Mouse (Mus musculus) myocyte (in vitro differentiated cells): Measurements from ENCODE around the gene Bcr. TPM values are rescaled to one million over a fixed set of nuclear protein-coding genes. Genes with fewer than 3 reads are reported as not detected.

ENCODE experiments used
- H3K27me3 ChIP-seq: one replicate; pipeline ENCODE4 v1.6.1; 2011; ENCODE audit not compliant: control insufficient read depth, insufficient read depth, insufficient read length
- H3K36me3 ChIP-seq: one replicate; pipeline ENCODE4 v1.6.1; 2011; ENCODE audit not compliant: control insufficient read depth, insufficient read depth
- H3K4me2 ChIP-seq: one replicate; pipeline ENCODE4 v1.6.1; 2011; ENCODE audit warnings: low read depth, control low read depth
- H3K4me3 ChIP-seq: one replicate; pipeline ENCODE4 v1.5.1; 2011; ENCODE audit warnings: mild to moderate bottlenecking, control low read depth, moderate library complexity
- H3K79me2 ChIP-seq: one replicate; pipeline ENCODE4 v1.6.1; 2011; ENCODE audit not compliant: control insufficient read depth, insufficient read depth
- H3ac ChIP-seq: one replicate; pipeline ENCODE4 v1.6.1; 2011; ENCODE audit not compliant: control insufficient read depth, insufficient read length
- CEBPB ChIP-seq: IDR thresholded peaks from 2 replicates; pipeline ENCODE4 v1.6.1; 2011; ENCODE audit warnings: mild to moderate bottlenecking, moderate library complexity; ENCODE audit not compliant: poor library complexity, insufficient read depth, severe bottlenecking
- E2F4 ChIP-seq: IDR thresholded peaks from one replicate; pipeline ENCODE4 v1.6.1; 2011; ENCODE audit warnings: mild to moderate bottlenecking, control low read depth, moderate library complexity; ENCODE audit not compliant: insufficient read depth
- MAX ChIP-seq: IDR thresholded peaks from one replicate; pipeline ENCODE4 v1.6.1; 2011; ENCODE audit warnings: low read depth, mild to moderate bottlenecking, control low read depth
- MYOD1 ChIP-seq, 3 experiments: IDR thresholded peaks; one replicate each; pipeline ENCODE4 v1.6.1; 2011; ENCODE audit warnings: control low read depth in 2 of 3, low read depth in 2 of 3, mild to moderate bottlenecking in 2 of 3, moderate library complexity in 1 of 3; ENCODE audit not compliant: insufficient read length in 2 of 3, control insufficient read depth in 1 of 3
- MYOG ChIP-seq, 3 experiments: IDR thresholded peaks; one replicate each; pipeline ENCODE4 v1.6.1; 2011; ENCODE audit warnings: control low read depth in 2 of 3, low read depth in 2 of 3, mild to moderate bottlenecking in 2 of 3; ENCODE audit not compliant: insufficient read length in 2 of 3, control insufficient read depth in 1 of 3, insufficient read depth in 1 of 3
- POLR2A ChIP-seq: IDR thresholded peaks from one replicate; pipeline ENCODE4 v1.6.1; 2011; ENCODE audit warnings: low read depth, mild to moderate bottlenecking, control low read depth, moderate library complexity; ENCODE audit not compliant: insufficient read length
- POLR2AphosphoS2 ChIP-seq: IDR thresholded peaks from one replicate; pipeline ENCODE4 v1.6.1; 2011; ENCODE audit warnings: low read depth, control low read depth; ENCODE audit not compliant: insufficient read length
- REST ChIP-seq: IDR thresholded peaks from one replicate; pipeline ENCODE4 v1.6.1; 2011; ENCODE audit warnings: mild to moderate bottlenecking, control low read depth, moderate library complexity; ENCODE audit not compliant: insufficient read depth, insufficient read length
- SRF ChIP-seq: IDR thresholded peaks from one replicate; pipeline ENCODE4 v1.6.1; 2011; ENCODE audit warnings: low read depth; ENCODE audit not compliant: control insufficient read depth, insufficient read length
- TCF12 ChIP-seq: IDR thresholded peaks from one replicate; pipeline ENCODE4 v1.6.1; 2011; ENCODE audit warnings: mild to moderate bottlenecking, control low read depth; ENCODE audit not compliant: poor library complexity, insufficient read depth, severe bottlenecking
- TCF3 ChIP-seq: IDR thresholded peaks from one replicate; pipeline ENCODE4 v1.6.1; 2011; ENCODE audit warnings: low read depth, control low read depth; ENCODE audit not compliant: insufficient read length
- USF1 ChIP-seq: IDR thresholded peaks from one replicate; pipeline ENCODE4 v1.6.1; 2011; ENCODE audit warnings: low read depth, mild to moderate bottlenecking, control low read depth, moderate library complexity
- polyA plus RNA-seq: library from polyadenylated mRNA; unstranded; fragments of >200 nt; fragmentation: generic; extraction: Trizol; gene quantifications from one replicate; pipeline ENCODE4 v1.2.1, GENCODE M21; 2012; ENCODE audit warnings: missing spikeins

Bcr gene
- polyA plus RNA-seq, 1 experiment: 16.8 TPM

DNA sequence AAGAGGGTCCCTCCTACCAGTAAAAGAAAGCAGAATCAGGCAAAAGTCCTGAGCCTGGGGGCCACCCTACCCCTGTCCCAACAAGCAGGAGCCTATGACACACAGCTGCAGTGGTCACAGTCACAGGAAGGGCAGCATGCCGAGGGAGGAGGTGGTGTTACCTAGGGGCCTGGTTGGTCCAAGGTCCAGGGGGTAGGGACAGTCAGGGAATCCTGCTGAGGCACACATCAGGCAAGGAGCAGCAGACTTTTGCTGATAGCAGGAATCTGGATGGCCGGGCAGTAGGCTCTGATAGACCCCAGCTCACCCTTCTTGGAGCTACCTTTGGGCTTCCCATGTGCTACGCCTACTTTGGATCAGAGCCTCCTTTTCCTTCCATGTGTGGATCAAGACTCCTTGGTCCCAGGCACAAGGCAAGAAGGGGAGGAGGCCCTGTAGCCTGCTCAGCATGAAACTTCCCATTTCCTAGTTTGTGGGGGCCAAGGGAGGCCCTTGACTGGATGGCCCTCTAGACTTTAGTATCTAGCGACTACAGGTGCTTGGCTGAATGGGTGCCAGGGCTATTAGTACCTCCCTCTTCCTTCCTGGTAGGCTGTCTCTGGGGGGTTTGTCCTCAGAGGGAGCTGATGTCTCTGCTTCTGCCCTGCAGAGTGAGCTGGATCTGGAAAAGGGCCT lies 70.1 kb downstream of the Bcr start:
- Histone ChIP-seq H3K79me2 (no peaks in the 10 kb centered on the region), H3K27me3 (no peaks in the 10 kb centered on the region), H3K4me3 (no peak overlapping the region), H3K36me3 (no peaks in the 10 kb centered on the region), H3K4me2 (no peak overlapping the region), H3ac (no peak overlapping the region)
- TF ChIP-seq CEBPB (no peak), TCF3 (no peak), POLR2AphosphoS2 (no peak), POLR2A (no peak), E2F4 (no peak), SRF (no peak), MYOG (IDR thresholded peaks at IDR 0.05; ENCODE audit: control insufficient read depth in 1 of 3, insufficient read depth in 1 of 3, insufficient read length in 2 of 3, low read depth in 2 of 3) (no peak)

GRCm38 (mm10) chr10:75131625-75132024 lies 71.2 kb downstream of the Bcr start:
- Histone ChIP-seq H3K27me3 (no peaks in the 10 kb centered on the region), H3K79me2 (no peaks in the 10 kb centered on the region), H3K4me2 (no peak overlapping the region), H3K4me3 (no peak overlapping the region), H3K36me3 (no peaks in the 10 kb centered on the region), H3ac (no peak overlapping the region)
- TF ChIP-seq MYOG (IDR thresholded peaks at IDR 0.05; ENCODE audit: control insufficient read depth in 1 of 3, insufficient read depth in 1 of 3, insufficient read length in 2 of 3, low read depth in 2 of 3) (no peak), REST (no peak), TCF3 (no peak), USF1 (no peak), MYOD1 (IDR thresholded peaks at IDR 0.05; ENCODE audit: control insufficient read depth in 1 of 3, insufficient read length in 2 of 3, low read depth in 2 of 3) (peak in 1 of 3 experiments; percentile 15), POLR2AphosphoS2 (no peak), SRF (no peak)

DNA sequence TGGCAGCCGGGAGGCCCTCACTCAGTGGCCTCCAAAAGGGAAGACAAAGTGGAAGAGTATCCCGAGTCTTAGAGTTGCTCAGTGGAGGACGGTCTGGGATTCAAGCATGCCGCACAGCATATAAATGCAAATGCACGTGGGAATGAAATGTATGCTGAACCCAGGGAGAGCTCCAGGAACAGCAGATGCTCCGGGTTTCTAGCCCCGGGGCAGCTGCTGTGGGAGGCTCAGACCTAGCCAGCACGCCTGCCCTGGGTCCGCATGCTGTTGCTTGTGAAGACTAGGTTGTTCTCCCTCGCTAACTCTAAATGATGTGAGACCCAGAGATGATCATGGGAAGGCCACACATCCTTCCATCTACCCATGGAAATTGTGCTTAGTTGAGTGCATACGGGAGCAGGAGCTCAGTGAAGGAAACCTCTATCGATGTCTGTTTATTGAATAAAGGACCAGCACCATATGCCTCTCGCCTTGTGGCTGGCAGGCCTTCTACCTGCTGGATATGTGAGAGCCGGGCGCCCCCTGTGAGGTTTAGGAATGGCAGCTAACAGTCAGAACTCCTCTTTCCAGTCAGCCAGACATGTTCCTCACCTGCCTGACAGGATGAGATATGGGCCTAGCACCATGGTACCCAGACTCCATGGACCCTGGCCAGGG lies 74.6 kb downstream of the Bcr start:
- no peak overlapping the region for H3K4me2 ChIP-seq
- no peak for TF ChIP-seq E2F4
- TF ChIP-seq MYOD1 (IDR thresholded peaks at IDR 0.05; ENCODE audit: control insufficient read depth in 1 of 3, insufficient read length in 2 of 3, low read depth in 2 of 3): no peak
- no peak for TF ChIP-seq MYOG (IDR thresholded peaks at IDR 0.05; ENCODE audit: control insufficient read depth in 1 of 3, insufficient read depth in 1 of 3, insufficient read length in 2 of 3, low read depth in 2 of 3)
- TF ChIP-seq TCF12: no peak
- no peak for TF ChIP-seq CEBPB
- no peak for TF ChIP-seq POLR2AphosphoS2
- TF ChIP-seq POLR2A: no peak
- no peak for TF ChIP-seq USF1
- TF ChIP-seq REST: no peak
- no peak for TF ChIP-seq SRF
- TF ChIP-seq TCF3: no peak
- TF ChIP-seq MAX: no peak
- H3K27me3 ChIP-seq: no peaks in the 10 kb centered on the region
- no peaks in the 10 kb centered on the region for H3K79me2 ChIP-seq
- H3ac ChIP-seq: no peak overlapping the region
- peaks cover 11% of the 10 kb centered on the region for H3K36me3 ChIP-seq
- H3K4me3 ChIP-seq: no peak overlapping the region

DNA sequence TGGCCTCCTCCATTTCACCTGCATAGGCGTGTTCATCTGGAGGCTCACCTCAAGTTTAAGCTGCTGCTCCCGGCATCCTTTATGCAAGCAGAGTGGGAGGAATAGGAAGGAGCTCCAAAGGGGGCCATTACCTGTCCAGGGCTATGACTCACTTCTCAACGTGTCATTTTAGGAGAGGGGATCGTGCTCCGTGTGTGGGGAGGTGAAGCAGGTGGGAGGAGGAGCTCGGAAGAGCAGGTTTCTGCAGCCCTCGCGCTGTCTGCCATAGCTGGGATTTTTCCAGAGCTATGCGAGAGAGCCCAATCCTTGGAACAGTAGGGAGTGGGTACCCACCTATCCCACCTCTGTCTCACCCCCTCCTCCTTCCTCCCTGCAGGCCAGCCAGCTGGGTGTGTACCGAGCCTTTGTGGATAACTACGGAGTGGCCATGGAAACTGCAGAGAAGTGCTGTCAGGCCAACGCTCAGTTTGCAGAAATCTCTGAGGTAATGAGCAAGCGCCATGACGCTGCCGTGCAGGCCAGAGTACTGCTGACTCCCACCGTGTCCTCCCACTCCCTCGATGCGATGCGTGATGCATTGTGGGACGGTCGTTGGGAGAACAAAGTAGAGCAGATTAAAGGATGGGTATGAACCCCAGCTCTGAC lies 75.2 kb downstream of the Bcr start:
- TF ChIP-seq TCF12: no peak
- TF ChIP-seq E2F4: no peak
- no peak for TF ChIP-seq SRF
- no peak for TF ChIP-seq MAX
- TF ChIP-seq USF1: no peak
- peaks cover 11% of the 10 kb centered on the region for H3K36me3 ChIP-seq
- H3K4me3 ChIP-seq: no peak overlapping the region
- H3K4me2 ChIP-seq: no peak overlapping the region
- no peaks in the 10 kb centered on the region for H3K79me2 ChIP-seq
- no peak overlapping the region for H3ac ChIP-seq
- no peaks in the 10 kb centered on the region for H3K27me3 ChIP-seq

GRCm38 (mm10) chr10:75137148-75137547 lies 76.8 kb downstream of the Bcr start:
- H3ac ChIP-seq: no peak overlapping the region
- no peaks in the 10 kb centered on the region for H3K27me3 ChIP-seq
- no peak overlapping the region for H3K4me3 ChIP-seq
- TF ChIP-seq TCF12 (no peak), MAX (no peak), USF1 (no peak), E2F4 (no peak), CEBPB (no peak), POLR2A (no peak), MYOG (IDR thresholded peaks at IDR 0.05; ENCODE audit: control insufficient read depth in 1 of 3, insufficient read depth in 1 of 3, insufficient read length in 2 of 3, low read depth in 2 of 3) (peak in 1 of 3 experiments; percentile 79), MYOD1 (IDR thresholded peaks at IDR 0.05; ENCODE audit: control insufficient read depth in 1 of 3, insufficient read length in 2 of 3, low read depth in 2 of 3) (peak in 2 of 3 experiments; percentile 16 to 28), SRF (no peak), POLR2AphosphoS2 (no peak), TCF3 (no peak), REST (no peak)
- peaks cover 17% of the 10 kb centered on the region for H3K36me3 ChIP-seq
- no peak overlapping the region for H3K4me2 ChIP-seq
- no peaks in the 10 kb centered on the region for H3K79me2 ChIP-seq
